Mouse (Mus musculus) kidney, adult 2 months (tissue): Measurements from ENCODE around the gene Osmr. TPM values are rescaled to one million over a fixed set of nuclear protein-coding genes. Genes with fewer than 3 reads are reported as not detected.

Experiments
- DNase-seq: peaks from one replicate; pipeline ENCODE4 v3.0.0; 2021
- H3K27ac ChIP-seq: fragments of 200-500 bp; 2 replicates; pipeline ENCODE4 v1.5.1; 2012; ENCODE audit warnings: low read depth, low read length, control low read depth, inconsistent platforms; ENCODE audit not compliant: insufficient read depth
- H3K27me3 ChIP-seq: fragments of 200-500 bp; replicated peaks from 2 replicates; pipeline ENCODE4 v1.6.1; 2012; ENCODE audit warnings: mild to moderate bottlenecking, moderate library complexity, low read length, inconsistent platforms; ENCODE audit not compliant: control insufficient read depth, insufficient read depth
- H3K36me3 ChIP-seq: fragments of 200-500 bp; 2 replicates; pipeline ENCODE4 v1.6.1; 2012; ENCODE audit warnings: mild to moderate bottlenecking, moderate library complexity, low read length, inconsistent platforms; ENCODE audit not compliant: control insufficient read depth, insufficient read depth
- H3K4me1 ChIP-seq: fragments of 200-500 bp; 2 replicates; pipeline ENCODE4 v1.6.1; 2011; ENCODE audit warnings: low read length; ENCODE audit not compliant: control insufficient read depth, insufficient read depth
- H3K4me3 ChIP-seq: fragments of 200-500 bp; 2 replicates; pipeline ENCODE4 v1.5.1; 2011; ENCODE audit warnings: mild to moderate bottlenecking, low read depth, low read length, control low read depth; ENCODE audit not compliant: insufficient read depth
- CTCF ChIP-seq: fragments of 200-500 bp; conservative IDR thresholded peaks from 2 replicates; pipeline ENCODE4 v1.5.1; 2011; ENCODE audit warnings: low read depth, mild to moderate bottlenecking, control low read depth, low read length, moderate library complexity, mixed read lengths; ENCODE audit not compliant: insufficient read depth, insufficient read length
- POLR2A ChIP-seq: fragments of 200-500 bp; IDR thresholded peaks from one replicate; pipeline ENCODE4 v1.6.1; 2011; ENCODE audit warnings: low read depth, low read length, control low read depth
- WGBS: fragments of 180-500 bp; shearing (Covaris S2); methylation state at CpG from one replicate; pipeline ENCODE4 v1.1.7; 2018; 5-methylcytosine and 5-hydroxymethylcytosine counted together
- polyA plus RNA-seq: library from polyadenylated mRNA; depleted of rRNA; stranded (reverse); fragments of >200 nt; gene quantifications from 2 replicates; pipeline ENCODE4 v1.2.3, GENCODE M21; 2012

Osmr gene
- polyA plus RNA-seq, 1 experiment: 6.2 TPM

GRCm38 (mm10) chr15:6882180-6882579 lies 7.4 kb upstream of the Osmr start:
- peak; percentile 54 for TF ChIP-seq CTCF
- no peak for TF ChIP-seq POLR2A
- Histone ChIP-seq H3K4me3 (no peak overlapping the region), H3K27ac (peak overlapping the region; percentile 94; the same call in 1 of the 2 replicates), H3K27me3 (no peaks in the 10 kb centered on the region), H3K36me3 (no peaks in the 10 kb centered on the region), H3K4me1 (no peaks in the 10 kb centered on the region)
- peak; percentile 67 for DNase-seq
- 25% methylated on average over 7 of the region's 7 CpGs for WGBS

- H3K4me1 ChIP-seq: no peaks in the 10 kb centered on the region
- H3K4me3 ChIP-seq: no peak overlapping the region
- TF ChIP-seq POLR2A (no peak), CTCF (no peak)
Measured at GRCm38 (mm10) chr15:6881211-6881610, 6.4 kb upstream of the Osmr start.

GRCm38 (mm10) chr15:6873807-6874600 lies 765 bp downstream of the Osmr start:
- peak overlapping the region; percentile 30 for H3K27ac ChIP-seq
- 1% methylated on average over 52 of the region's 52 CpGs for WGBS
- peak overlapping the region; percentile 54 for H3K4me3 ChIP-seq
- TF ChIP-seq CTCF: no peak
- no peaks in the 10 kb centered on the region for H3K36me3 ChIP-seq
- DNase-seq: peak; percentile 85
- H3K4me1 ChIP-seq: no peaks in the 10 kb centered on the region
- no peaks in the 10 kb centered on the region for H3K27me3 ChIP-seq

More at GRCm38 (mm10) chr15:6881211-6881610, 6.4 kb upstream of the Osmr start:
- 66% methylated on average over 9 of the region's 9 CpGs for WGBS
- Histone ChIP-seq H3K27ac (no peak overlapping the region), H3K27me3 (no peaks in the 10 kb centered on the region), H3K36me3 (no peaks in the 10 kb centered on the region)
- no peak for DNase-seq

- Histone ChIP-seq H3K27me3 (no peaks in the 10 kb centered on the region), H3K4me3 (peak overlapping the region; percentile 54), H3K27ac (peak overlapping the region; percentile 30), H3K36me3 (no peaks in the 10 kb centered on the region), H3K4me1 (no peaks in the 10 kb centered on the region)
- WGBS: 31% methylated on average over 17 of the region's 17 CpGs
- no peak for TF ChIP-seq CTCF
- TF ChIP-seq POLR2A: no peak
- DNase-seq: peak; percentile 14
Measured at GRCm38 (mm10) chr15:6873154-6873806, 1.5 kb downstream of the Osmr start.

GRCm38 (mm10) chr15:6871621-6872359 lies 3.0 kb downstream of the Osmr start:
- Histone ChIP-seq H3K27me3 (no peaks in the 10 kb centered on the region), H3K4me1 (no peaks in the 10 kb centered on the region), H3K27ac (peak overlapping the region; percentile 36), H3K36me3 (no peaks in the 10 kb centered on the region), H3K4me3 (peak overlapping the region; percentile 20)
- peak; percentile 22 for DNase-seq
- 25% methylated on average over 11 of the region's 11 CpGs for WGBS
- TF ChIP-seq CTCF (no peak), POLR2A (no peak)

- TF ChIP-seq POLR2A: no peak
- no peak for TF ChIP-seq CTCF
- Histone ChIP-seq H3K27me3 (no peaks in the 10 kb centered on the region), H3K4me3 (no peak overlapping the region), H3K4me1 (no peaks in the 10 kb centered on the region), H3K36me3 (no peaks in the 10 kb centered on the region), H3K27ac (no peak overlapping the region)
- 79% methylated on average over 6 of the region's 6 CpGs for WGBS
- no peak for DNase-seq
Measured at GRCm38 (mm10) chr15:6866888-6867287, 7.9 kb downstream of the Osmr start.

- TF ChIP-seq CTCF (no peak), POLR2A (no peak)
- H3K4me3 ChIP-seq: no peak overlapping the region
- no peaks in the 10 kb centered on the region for H3K27me3 ChIP-seq
- 84% methylated on average over 4 of the region's 4 CpGs for WGBS
- H3K36me3 ChIP-seq: no peaks in the 10 kb centered on the region
- no peak overlapping the region for H3K27ac ChIP-seq
- H3K4me1 ChIP-seq: no peaks in the 10 kb centered on the region
- DNase-seq: no peak
Measured at GRCm38 (mm10) chr15:6862125-6862524, 12.6 kb downstream of the Osmr start.
